Mouse (Mus musculus) liver, embryonic 13.5 days (tissue): ENCODE results near the gene Zkscan6. TPM values are rescaled to one million over a fixed set of nuclear protein-coding genes. Genes with fewer than 3 reads are reported as not detected.

Experiments used
- ATAC-seq: fragments of 200-750 bp; cut with Nextera tagmentation; 2 replicates; pipeline ENCODE4 v1.8.0; 2017; ENCODE audit warnings: low read depth, mild to moderate bottlenecking, moderate number of reproducible peaks, moderate library complexity
- DNase-seq: peaks from one replicate; pipeline ENCODE4 v3.0.0; 2022
- H3K27ac ChIP-seq: fragments of 300-500 bp; sonication (generic); 2 replicates; pipeline ENCODE4 v1.5.1; 2015; ENCODE audit warnings: moderate library complexity, mild to moderate bottlenecking, inconsistent platforms
- H3K27me3 ChIP-seq: fragments of 300-500 bp; sonication (generic); 2 replicates; pipeline ENCODE4 v1.6.1; 2015; ENCODE audit warnings: mild to moderate bottlenecking, inconsistent platforms
- H3K36me3 ChIP-seq: fragments of 300-500 bp; sonication (generic); 2 replicates; pipeline ENCODE4 v1.6.1; 2015; ENCODE audit warnings: mild to moderate bottlenecking, inconsistent platforms
- H3K4me1 ChIP-seq: fragments of 300-500 bp; sonication (generic); replicated peaks from 2 replicates; pipeline ENCODE4 v1.6.1; 2015; ENCODE audit warnings: inconsistent platforms
- H3K4me2 ChIP-seq: fragments of 300-500 bp; sonication (generic); 2 replicates; pipeline ENCODE4 v1.6.1; 2015; ENCODE audit warnings: inconsistent platforms, mild to moderate bottlenecking, moderate library complexity
- H3K4me3 ChIP-seq: fragments of 300-500 bp; sonication (generic); replicated peaks from 2 replicates; pipeline ENCODE4 v1.5.1; 2015; ENCODE audit warnings: mild to moderate bottlenecking, inconsistent platforms
- H3K9ac ChIP-seq: fragments of 300-500 bp; sonication (generic); 2 replicates; pipeline ENCODE4 v1.6.1; 2015; ENCODE audit warnings: mild to moderate bottlenecking, inconsistent platforms
- H3K9me3 ChIP-seq: fragments of 300-500 bp; sonication (generic); replicated peaks from 2 replicates; pipeline ENCODE4 v1.6.1; 2016; ENCODE audit warnings: inconsistent platforms
- WGBS: fragments of 180-500 bp; shearing (Covaris S2); methylation state at CpG from one replicate; pipeline ENCODE4 v1.1.7; 2015; ENCODE audit not compliant: insufficient replicate concordance; 5-methylcytosine and 5-hydroxymethylcytosine counted together
- polyA plus RNA-seq: library from polyadenylated mRNA; unstranded; fragments of >200 nt; fragmentation: Nextera tagmentation; extraction: Ambion mirVana; gene quantifications from 2 replicates; pipeline ENCODE4 v1.2.1, GENCODE M21; 2015

Gene Zkscan6
- polyA plus RNA-seq, 1 experiment from 2014 or later, result 6.8 TPM

GRCm38 (mm10) chr11:65779578-65779977 is 27.4 kb upstream of the Zkscan6 start:
- no peaks in the 10 kb centered on the region for H3K27me3 ChIP-seq
- H3K4me3 ChIP-seq, result no peak overlapping the region
- no peak for ATAC-seq
- no peak for DNase-seq
- peaks cover 23% of the 10 kb centered on the region for H3K36me3 ChIP-seq
- peaks cover 65% of the 10 kb centered on the region for H3K4me1 ChIP-seq
- WGBS, result 89% methylated on average over 1 of the region's 1 CpGs
- H3K27ac ChIP-seq, result no peak overlapping the region; the same call in 1 of the 2 replicates
- no peak overlapping the region for H3K9ac ChIP-seq
- no peak overlapping the region for H3K4me2 ChIP-seq
- H3K9me3 ChIP-seq, result no peaks in the 10 kb centered on the region

GRCm38 (mm10) chr11:65781596-65781995 is 25.4 kb upstream of the Zkscan6 start:
- Histone ChIP-seq H3K4me3 (no peak overlapping the region), H3K27me3 (no peaks in the 10 kb centered on the region), H3K36me3 (peaks cover 31% of the 10 kb centered on the region), H3K27ac (no peak overlapping the region), H3K9ac (no peak overlapping the region), H3K4me2 (no peak overlapping the region), H3K9me3 (no peaks in the 10 kb centered on the region), H3K4me1 (peaks cover 69% of the 10 kb centered on the region)
- ATAC-seq (no peak), DNase-seq (no peak)
- 43% methylated on average over 3 of the region's 3 CpGs for WGBS

- peak overlapping the region; percentile 85 for H3K27ac ChIP-seq
- H3K9ac ChIP-seq, result peak overlapping the region; percentile 98
- H3K9me3 ChIP-seq, result no peaks in the 10 kb centered on the region
- peak; percentile 32; the same call in 1 of the 2 replicates for ATAC-seq
- H3K27me3 ChIP-seq, result no peaks in the 10 kb centered on the region
- H3K36me3 ChIP-seq, result peaks cover 13% of the 10 kb centered on the region
- WGBS, result 49% methylated on average over 2 of the region's 2 CpGs
- peaks cover 50% of the 10 kb centered on the region for H3K4me1 ChIP-seq
- peak overlapping the region; percentile 97 for H3K4me3 ChIP-seq
- DNase-seq, result peak; percentile 26
- peak overlapping the region; percentile 75 for H3K4me2 ChIP-seq
Observed at GRCm38 (mm10) chr11:65786160-65786559, 20.8 kb upstream of the Zkscan6 start.

GRCm38 (mm10) chr11:65787421-65788151 is 19.4 kb upstream of the Zkscan6 start:
- Histone ChIP-seq H3K4me1 (peaks cover 48% of the 10 kb centered on the region), H3K27me3 (no peaks in the 10 kb centered on the region), H3K36me3 (peaks cover 8% of the 10 kb centered on the region; the same call in 1 of the 2 replicates), H3K9ac (peak overlapping the region; percentile 98), H3K27ac (peak overlapping the region; percentile 88), H3K4me3 (peak overlapping the region; percentile 97), H3K9me3 (no peaks in the 10 kb centered on the region), H3K4me2 (peak overlapping the region; percentile 75)
- DNase-seq (peak; percentile 41), ATAC-seq (peak; percentile 78)
- under 1% methylated on average over 71 of the region's 71 CpGs for WGBS

GRCm38 (mm10) chr11:65788154-65788553 is 18.8 kb upstream of the Zkscan6 start, which contains the start of gene Map2k4:
Map2k4 (minus strand) TSS chr11:65788297.
- peak within 1 kb of the TSS; percentile 88 for H3K27ac ChIP-seq
- no peaks in the 10 kb centered on the region for H3K27me3 ChIP-seq
- peaks cover 48% of the 10 kb centered on the region for H3K4me1 ChIP-seq
- peak within 1 kb of the TSS; percentile 75 for H3K4me2 ChIP-seq
- peaks cover 8% of the 10 kb centered on the region; the same call in 1 of the 2 replicates for H3K36me3 ChIP-seq
- no peaks in the 10 kb centered on the region for H3K9me3 ChIP-seq
- peak within 1 kb of the TSS; percentile 97 for H3K4me3 ChIP-seq
- DNase-seq (peak; percentile 95), ATAC-seq (peak; percentile 98)
- H3K9ac ChIP-seq, result peak within 1 kb of the TSS; percentile 98
- WGBS, result under 1% methylated on average over 36 of the region's 36 CpGs

- Histone ChIP-seq H3K27me3 (no peaks in the 10 kb centered on the region), H3K9ac (peak overlapping the region; percentile 49), H3K4me3 (peak overlapping the region; percentile 32), H3K36me3 (no peaks in the 10 kb centered on the region), H3K4me2 (peak overlapping the region; percentile 68), H3K4me1 (peaks cover 33% of the 10 kb centered on the region), H3K27ac (peak overlapping the region; percentile 64), H3K9me3 (no peaks in the 10 kb centered on the region)
- ATAC-seq, result peak; percentile 84
- 11% methylated on average over 10 of the region's 10 CpGs for WGBS
- no peak for DNase-seq
Observed at GRCm38 (mm10) chr11:65794428-65795219, 12.4 kb upstream of the Zkscan6 start.

- no peak for ATAC-seq
Observed at GRCm38 (mm10) chr11:65795896-65796295, 11.1 kb upstream of the Zkscan6 start.

GRCm38 (mm10) chr11:65801899-65802298 is 5.1 kb upstream of the Zkscan6 start:
- Histone ChIP-seq H3K27ac (no peak overlapping the region), H3K9me3 (no peaks in the 10 kb centered on the region), H3K27me3 (no peaks in the 10 kb centered on the region), H3K9ac (no peak overlapping the region), H3K4me2 (no peak overlapping the region), H3K4me3 (no peak overlapping the region), H3K36me3 (no peaks in the 10 kb centered on the region), H3K4me1 (peaks cover 7% of the 10 kb centered on the region)
- no peak for ATAC-seq
- DNase-seq, result no peak
- WGBS, result 69% methylated on average over 3 of the region's 3 CpGs

More at GRCm38 (mm10) chr11:65795896-65796295, 11.1 kb upstream of the Zkscan6 start:
- no peaks in the 10 kb centered on the region for H3K9me3 ChIP-seq
- H3K4me3 ChIP-seq, result no peak overlapping the region
- no peaks in the 10 kb centered on the region for H3K36me3 ChIP-seq
- 60% methylated on average over 1 of the region's 1 CpGs for WGBS
- H3K27ac ChIP-seq, result no peak overlapping the region
- H3K4me2 ChIP-seq, result no peak overlapping the region
- H3K4me1 ChIP-seq, result peaks cover 24% of the 10 kb centered on the region
- no peaks in the 10 kb centered on the region for H3K27me3 ChIP-seq
- no peak for DNase-seq
- H3K9ac ChIP-seq, result no peak overlapping the region

- Histone ChIP-seq H3K27ac (peak overlapping the region; percentile 92), H3K4me1 (peaks cover 30% of the 10 kb centered on the region), H3K9ac (peak overlapping the region; percentile 77), H3K9me3 (no peaks in the 10 kb centered on the region), H3K4me3 (peak overlapping the region; percentile 78), H3K27me3 (no peaks in the 10 kb centered on the region), H3K4me2 (peak overlapping the region; percentile 85), H3K36me3 (no peaks in the 10 kb centered on the region)
- peak; percentile 48 for DNase-seq
- ATAC-seq, result peak; percentile 60
- under 1% methylated on average over 20 of the region's 20 CpGs for WGBS
Observed at GRCm38 (mm10) chr11:65806321-65806904, 562 bp upstream of the Zkscan6 start.

GRCm38 (mm10) chr11:65807601-65808000 is 626 bp downstream of the Zkscan6 start:
- Histone ChIP-seq H3K4me3 (peak overlapping the region; percentile 78), H3K36me3 (no peaks in the 10 kb centered on the region), H3K9ac (peak overlapping the region; percentile 83), H3K9me3 (no peaks in the 10 kb centered on the region), H3K4me1 (peaks cover 33% of the 10 kb centered on the region), H3K27ac (peak overlapping the region; percentile 92), H3K27me3 (no peaks in the 10 kb centered on the region), H3K4me2 (peak overlapping the region; percentile 85)
- 37% methylated on average over 7 of the region's 7 CpGs for WGBS
- no peak for ATAC-seq
- DNase-seq, result no peak

- Histone ChIP-seq H3K9me3 (no peaks in the 10 kb centered on the region), H3K4me1 (peaks cover 27% of the 10 kb centered on the region), H3K27ac (no peak overlapping the region), H3K27me3 (no peaks in the 10 kb centered on the region), H3K4me3 (no peak overlapping the region), H3K4me2 (no peak overlapping the region), H3K9ac (no peak overlapping the region), H3K36me3 (peaks cover 26% of the 10 kb centered on the region)
- ATAC-seq (no peak), DNase-seq (no peak)
- 58% methylated on average over 5 of the region's 5 CpGs for WGBS
Observed at GRCm38 (mm10) chr11:65812088-65812487, 5.1 kb downstream of the Zkscan6 start.
